Mouse (Mus musculus): ENCODE measurements at regions not wholly inside any gene's neighbourhood (a gene's known extent, or its start where the extent isn't known, plus 50 kb on each side); places are given as distances from the start of the nearest gene placed in this dataset.

GRCm38 (mm10) chr8:92044695-92045094 is 242.8 kb upstream of the Irx3 start:
- WGBS, result 91% methylated on average over 3 of the region's 3 CpGs
- Histone ChIP-seq H3K36me3 (replicated peaks) (no peaks in the 10 kb centered on the region), H3K4me3 (replicated peaks) (no peak overlapping the region), H3K9me3 (peaks cover 8% of the 10 kb centered on the region; the same call in 1 of the 2 replicates), H3K27me3 (peaks cover 75% of the 10 kb centered on the region), H3K27ac (no peak overlapping the region), H3K4me2 (no peak overlapping the region), H3K9ac (no peak overlapping the region), H3K4me1 (peaks cover 11% of the 10 kb centered on the region)
- ATAC-seq (ENCODE audit: low FRiP score), result no peak

- H3K4me1 ChIP-seq, result peaks cover 11% of the 10 kb centered on the region
- peaks cover 77% of the 10 kb centered on the region for H3K27me3 ChIP-seq
- no peaks in the 10 kb centered on the region for H3K36me3 ChIP-seq (replicated peaks)
- no peak overlapping the region for H3K27ac ChIP-seq
- no peak overlapping the region for H3K9ac ChIP-seq
- no peak overlapping the region for H3K4me2 ChIP-seq
- ATAC-seq (ENCODE audit: low FRiP score), result no peak
- WGBS, result 6% methylated on average over 6 of the region's 6 CpGs
- H3K4me3 ChIP-seq (replicated peaks), result no peak overlapping the region
- peaks cover 8% of the 10 kb centered on the region; the same call in 1 of the 2 replicates for H3K9me3 ChIP-seq
These were observed 241.1 kb upstream of the Irx3 start for GRCm38 (mm10) chr8:92042951-92043350.

- 31% methylated on average over 9 of the region's 9 CpGs for WGBS
- H3K4me2 ChIP-seq, result no peak overlapping the region
- H3K27ac ChIP-seq, result no peak overlapping the region
- ATAC-seq (ENCODE audit: low FRiP score), result no peak
- peaks cover 15% of the 10 kb centered on the region; the same call in 1 of the 2 replicates for H3K4me1 ChIP-seq
- H3K9me3 ChIP-seq, result no peaks in the 10 kb centered on the region
- no peak overlapping the region for H3K9ac ChIP-seq
- no peak overlapping the region for H3K4me3 ChIP-seq (replicated peaks)
- H3K27me3 ChIP-seq, result peaks cover 75% of the 10 kb centered on the region
- no peaks in the 10 kb centered on the region for H3K36me3 ChIP-seq (replicated peaks)
These were observed 228.1 kb upstream of the Irx3 start for GRCm38 (mm10) chr8:92029954-92030353.

DNA sequence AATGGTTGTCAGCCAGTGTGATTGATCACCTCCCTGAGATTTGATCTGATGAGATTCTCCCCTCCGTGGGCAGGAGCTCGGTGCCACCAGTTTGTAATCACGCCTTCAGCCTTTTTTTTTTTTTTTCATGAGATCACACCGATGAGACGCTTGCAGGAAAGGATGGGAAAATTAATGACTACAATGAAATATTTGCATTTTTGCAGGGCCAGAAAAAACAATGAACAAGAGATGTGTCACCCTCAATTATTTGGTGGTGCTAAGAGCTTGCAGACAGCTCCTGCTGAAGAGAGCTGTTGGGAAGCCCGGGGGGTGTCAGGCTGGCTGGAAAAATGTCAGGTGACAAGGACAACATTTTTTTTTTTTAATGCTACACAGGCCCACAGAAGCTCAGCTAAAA is 227.6 kb upstream of the Irx3 start:
- Histone ChIP-seq H3K27me3 (peaks cover 74% of the 10 kb centered on the region), H3K9me3 (no peaks in the 10 kb centered on the region), H3K27ac (no peak overlapping the region), H3K4me2 (no peak overlapping the region), H3K9ac (no peak overlapping the region), H3K4me3 (replicated peaks) (no peak overlapping the region), H3K4me1 (peaks cover 15% of the 10 kb centered on the region; the same call in 1 of the 2 replicates), H3K36me3 (replicated peaks) (no peaks in the 10 kb centered on the region)
- WGBS, result 34% methylated on average over 6 of the region's 6 CpGs
- ATAC-seq (ENCODE audit: low FRiP score), result no peak

GRCm38 (mm10) chr8:92028308-92028707 is 226.4 kb upstream of the Irx3 start:
- 14% methylated on average over 6 of the region's 6 CpGs for WGBS
- no peak overlapping the region for H3K27ac ChIP-seq
- H3K36me3 ChIP-seq (replicated peaks), result no peaks in the 10 kb centered on the region
- no peak overlapping the region for H3K4me3 ChIP-seq (replicated peaks)
- H3K27me3 ChIP-seq, result peaks cover 79% of the 10 kb centered on the region
- peaks cover 24% of the 10 kb centered on the region for H3K4me1 ChIP-seq
- H3K4me2 ChIP-seq, result no peak overlapping the region
- no peaks in the 10 kb centered on the region for H3K9me3 ChIP-seq
- no peak overlapping the region for H3K9ac ChIP-seq
- ATAC-seq (ENCODE audit: low FRiP score), result no peak

DNA sequence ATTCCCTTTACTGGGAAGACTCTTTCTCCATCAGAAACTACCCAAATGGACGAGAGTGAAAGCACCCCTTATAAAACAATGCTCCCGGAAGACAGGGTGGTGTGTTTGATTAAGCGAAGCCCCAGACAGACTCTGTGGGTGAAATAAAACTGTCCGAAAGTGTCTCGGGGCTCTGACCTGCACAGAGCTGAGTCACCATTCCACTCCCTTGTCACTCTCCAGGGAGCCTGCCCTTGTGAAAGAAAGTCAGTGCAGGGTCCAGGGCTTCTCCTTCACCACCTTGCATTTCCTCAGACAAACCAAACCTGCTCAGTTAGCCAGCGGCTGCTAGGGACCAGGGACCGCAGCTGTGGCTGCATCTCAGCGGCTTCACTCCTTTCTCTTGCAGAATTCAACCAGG is 222.3 kb upstream of the Irx3 start:
- no peak overlapping the region for H3K4me3 ChIP-seq (replicated peaks)
- no peak for ATAC-seq (ENCODE audit: low FRiP score)
- H3K9ac ChIP-seq, result no peak overlapping the region
- H3K27me3 ChIP-seq, result peaks cover 81% of the 10 kb centered on the region
- H3K36me3 ChIP-seq (replicated peaks), result no peaks in the 10 kb centered on the region
- H3K9me3 ChIP-seq, result no peaks in the 10 kb centered on the region
- H3K4me2 ChIP-seq, result no peak overlapping the region
- no peak overlapping the region for H3K27ac ChIP-seq
- H3K4me1 ChIP-seq, result peaks cover 15% of the 10 kb centered on the region
- WGBS, result 9% methylated on average over 8 of the region's 8 CpGs

GRCm38 (mm10) chr8:92021521-92021920 is 219.7 kb upstream of the Irx3 start:
- H3K4me2 ChIP-seq, result no peak overlapping the region
- peaks cover 9% of the 10 kb centered on the region for H3K4me1 ChIP-seq
- H3K4me3 ChIP-seq (replicated peaks), result no peak overlapping the region
- H3K9ac ChIP-seq, result no peak overlapping the region
- H3K9me3 ChIP-seq, result no peaks in the 10 kb centered on the region
- H3K36me3 ChIP-seq (replicated peaks), result no peaks in the 10 kb centered on the region
- WGBS, result 60% methylated on average over 3 of the region's 3 CpGs
- H3K27me3 ChIP-seq, result peaks cover 78% of the 10 kb centered on the region
- no peak overlapping the region for H3K27ac ChIP-seq
- ATAC-seq (ENCODE audit: low FRiP score), result no peak

DNA sequence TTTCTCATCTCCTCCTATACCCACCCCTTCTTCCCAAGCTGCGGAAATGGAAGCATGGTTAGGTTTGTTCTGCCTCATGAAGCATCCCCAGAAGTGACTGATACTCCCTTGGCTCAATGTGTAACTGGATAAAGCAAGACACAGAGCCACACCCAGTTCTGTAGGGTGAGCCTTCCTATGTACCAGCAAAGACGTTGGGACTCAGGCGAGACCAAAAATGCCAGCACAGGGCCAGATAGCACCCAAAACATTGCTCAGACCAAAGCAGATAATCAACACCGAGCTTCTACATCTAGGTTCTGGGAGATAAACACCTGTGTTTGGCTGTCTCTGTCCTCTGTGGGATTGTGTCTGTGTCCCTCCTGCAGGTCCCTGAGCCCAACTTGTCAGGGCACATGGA is 212.8 kb upstream of the Irx3 start:
- H3K27ac ChIP-seq, result no peak overlapping the region
- H3K4me3 ChIP-seq (replicated peaks), result no peak overlapping the region
- ATAC-seq (ENCODE audit: low FRiP score), result no peak
- WGBS, result 90% methylated on average over 4 of the region's 4 CpGs
- peaks cover 82% of the 10 kb centered on the region for H3K27me3 ChIP-seq
- H3K9ac ChIP-seq, result no peak overlapping the region
- H3K4me2 ChIP-seq, result no peak overlapping the region
- H3K9me3 ChIP-seq, result no peaks in the 10 kb centered on the region
- no peaks in the 10 kb centered on the region for H3K36me3 ChIP-seq (replicated peaks)
- H3K4me1 ChIP-seq, result no peaks in the 10 kb centered on the region

GRCm38 (mm10) chr8:92013183-92013582 is 211.3 kb upstream of the Irx3 start:
- Histone ChIP-seq H3K27me3 (peaks cover 78% of the 10 kb centered on the region), H3K36me3 (replicated peaks) (no peaks in the 10 kb centered on the region), H3K9me3 (no peaks in the 10 kb centered on the region), H3K9ac (no peak overlapping the region), H3K4me3 (replicated peaks) (no peak overlapping the region), H3K27ac (no peak overlapping the region), H3K4me2 (no peak overlapping the region), H3K4me1 (0 out of 2 replicates have a peak, but pooled peaks cover 2% of the 10 kb centered on the region)
- WGBS, result 53% methylated on average over 4 of the region's 4 CpGs
- ATAC-seq (ENCODE audit: low FRiP score), result no peak

DNA sequence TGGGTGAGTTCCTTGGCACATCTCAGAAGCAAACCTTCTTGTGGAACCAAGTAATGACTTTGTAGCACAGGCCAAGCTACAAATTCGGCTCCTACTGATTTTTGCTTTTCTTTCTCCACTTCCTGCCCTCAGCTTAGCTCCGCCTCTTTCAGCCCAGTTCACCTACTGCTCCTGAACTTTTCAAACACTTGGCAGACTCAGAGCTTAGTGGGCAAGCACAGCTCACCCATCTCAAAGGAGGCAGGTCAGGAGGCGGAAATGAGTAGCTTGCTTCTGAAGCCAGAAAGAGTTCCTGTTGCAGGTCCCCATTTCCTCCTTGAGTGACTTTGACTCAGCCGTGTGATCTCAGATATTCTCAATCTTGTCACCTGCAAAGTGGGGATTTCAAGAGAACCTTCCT is 208.5 kb upstream of the Irx3 start:
- WGBS, result 87% methylated on average over 4 of the region's 4 CpGs
- no peak for ATAC-seq (ENCODE audit: low FRiP score)
- Histone ChIP-seq H3K4me3 (replicated peaks) (no peak overlapping the region), H3K27ac (no peak overlapping the region), H3K36me3 (replicated peaks) (no peaks in the 10 kb centered on the region), H3K4me2 (no peak overlapping the region), H3K27me3 (peaks cover 73% of the 10 kb centered on the region), H3K9me3 (no peaks in the 10 kb centered on the region), H3K9ac (no peak overlapping the region), H3K4me1 (0 out of 2 replicates have a peak, but pooled peaks cover 2% of the 10 kb centered on the region)

GRCm38 (mm10) chr8:92008616-92009610 is 207.0 kb upstream of the Irx3 start:
- H3K9ac ChIP-seq, result no peak overlapping the region
- H3K4me2 ChIP-seq, result no peak overlapping the region
- no peak for ATAC-seq (ENCODE audit: low FRiP score)
- WGBS, result 54% methylated on average over 14 of the region's 14 CpGs
- peaks cover 69% of the 10 kb centered on the region for H3K27me3 ChIP-seq
- H3K4me3 ChIP-seq (replicated peaks), result no peak overlapping the region
- H3K27ac ChIP-seq, result no peak overlapping the region
- H3K36me3 ChIP-seq (replicated peaks), result no peaks in the 10 kb centered on the region
- H3K4me1 ChIP-seq, result 0 out of 2 replicates have a peak, but pooled peaks cover 2% of the 10 kb centered on the region
- no peaks in the 10 kb centered on the region for H3K9me3 ChIP-seq

- WGBS, result 90% methylated on average over 2 of the region's 2 CpGs
- no peak for ATAC-seq (ENCODE audit: low FRiP score)
- H3K36me3 ChIP-seq (replicated peaks), result no peaks in the 10 kb centered on the region
These were observed 203.2 kb upstream of the Irx3 start for GRCm38 (mm10) chr8:92005091-92005490.

More at GRCm38 (mm10) chr8:92005091-92005490, 203.2 kb upstream of the Irx3 start:
- Histone ChIP-seq H3K27me3 (peaks cover 79% of the 10 kb centered on the region), H3K9me3 (0 out of 2 replicates have a peak, but pooled peaks cover 7% of the 10 kb centered on the region), H3K9ac (no peak overlapping the region), H3K27ac (no peak overlapping the region), H3K4me3 (replicated peaks) (no peak overlapping the region), H3K4me1 (0 out of 2 replicates have a peak, but pooled peaks cover 2% of the 10 kb centered on the region), H3K4me2 (no peak overlapping the region)
